Mouse (Mus musculus) megakaryocyte, embryonic 14.5 days (primary cell): Measurements from ENCODE around the gene C1qc. TPM values are rescaled to one million over a fixed set of nuclear protein-coding genes. Genes with fewer than 3 reads are reported as not detected.

Experiments
- H3K27me3 ChIP-seq: replicated peaks from 2 replicates; pipeline ENCODE3; 2012; ENCODE audit warnings: inconsistent platforms
- H3K36me3 ChIP-seq: replicated peaks from 2 replicates; pipeline ENCODE3; 2012; ENCODE audit warnings: low read length, inconsistent platforms, mixed read lengths
- H3K4me1 ChIP-seq: 2 replicates; pipeline ENCODE4 v1.6.1; 2012; ENCODE audit warnings: inconsistent platforms
- H3K4me3 ChIP-seq: replicated peaks from 2 replicates; pipeline ENCODE3; 2012; ENCODE audit warnings: moderate library complexity, mild to moderate bottlenecking, inconsistent platforms
- H3K9me3 ChIP-seq: 2 replicates; pipeline ENCODE4 v1.6.1; 2012; ENCODE audit warnings: inconsistent platforms
- FLI1 ChIP-seq: IDR thresholded peaks from 2 replicates; pipeline ENCODE4 v1.6.1; 2012; ENCODE audit warnings: low read length, inconsistent platforms, mixed read lengths
- GATA1 ChIP-seq: IDR thresholded peaks from 3 replicates; pipeline ENCODE4 v1.6.1; 2012; ENCODE audit warnings: mixed read lengths, low read length, inconsistent platforms, borderline replicate concordance
- polyA plus RNA-seq: library from polyadenylated mRNA; stranded (reverse); fragments of >175 nt; gene quantifications from 2 replicates; pipeline ENCODE4 v1.2.3, GENCODE M21; 2012; ENCODE audit warnings: low replicate concordance; ENCODE audit not compliant: insufficient read depth

Gene C1qc
- polyA plus RNA-seq, 1 experiment = 357 TPM

GRCm38 (mm10) chr4:136898084-136898598 lies 5.3 kb upstream of the C1qc start:
- no peak overlapping the region for H3K4me3 ChIP-seq
- H3K9me3 ChIP-seq = no peaks in the 10 kb centered on the region
- peaks cover 26% of the 10 kb centered on the region for H3K4me1 ChIP-seq
- no peaks in the 10 kb centered on the region for H3K36me3 ChIP-seq
- TF ChIP-seq FLI1 (no peak), GATA1 (no peak)
- peaks cover 69% of the 10 kb centered on the region for H3K27me3 ChIP-seq

DNA sequence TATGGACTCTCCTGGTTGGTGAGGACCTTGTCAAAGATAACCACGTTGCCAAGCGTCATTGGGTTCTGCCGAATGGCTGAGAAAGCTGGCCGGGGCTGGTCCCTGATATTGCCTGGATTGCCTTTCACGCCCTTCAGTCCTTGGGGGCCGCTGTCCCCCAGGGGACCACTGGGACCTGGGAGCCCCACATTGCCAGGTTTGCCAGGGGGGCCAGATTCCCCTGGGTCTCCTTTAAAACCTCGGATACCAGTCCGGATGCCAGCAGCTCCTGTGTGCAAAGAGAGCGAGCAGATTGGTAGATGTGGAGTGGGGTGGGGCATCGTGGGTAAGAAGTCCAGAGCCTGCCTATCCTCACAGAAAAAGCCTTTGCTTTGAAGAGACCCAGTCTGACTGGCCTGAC lies 3.6 kb upstream of the C1qc start:
- H3K27me3 ChIP-seq = peaks cover 75% of the 10 kb centered on the region
- H3K36me3 ChIP-seq = no peaks in the 10 kb centered on the region
- no peak overlapping the region for H3K4me3 ChIP-seq
- H3K4me1 ChIP-seq = peaks cover 39% of the 10 kb centered on the region
- TF ChIP-seq GATA1 (no peak), FLI1 (no peak)
- no peaks in the 10 kb centered on the region for H3K9me3 ChIP-seq

GRCm38 (mm10) chr4:136895861-136896260 lies 3.0 kb upstream of the C1qc start:
- H3K27me3 ChIP-seq = peaks cover 79% of the 10 kb centered on the region

GRCm38 (mm10) chr4:136894821-136895220 lies 2.0 kb upstream of the C1qc start:
- Histone ChIP-seq H3K36me3 (no peaks in the 10 kb centered on the region), H3K4me3 (peak overlapping the region; percentile 8), H3K27me3 (peaks cover 87% of the 10 kb centered on the region), H3K4me1 (peaks cover 39% of the 10 kb centered on the region), H3K9me3 (no peaks in the 10 kb centered on the region)
- no peak for TF ChIP-seq FLI1
- no peak for TF ChIP-seq GATA1

More at GRCm38 (mm10) chr4:136895861-136896260, 3.0 kb upstream of the C1qc start:
- TF ChIP-seq FLI1 (no peak), GATA1 (no peak)
- Histone ChIP-seq H3K9me3 (no peaks in the 10 kb centered on the region), H3K4me3 (no peak overlapping the region), H3K36me3 (no peaks in the 10 kb centered on the region), H3K4me1 (peaks cover 39% of the 10 kb centered on the region)

- Histone ChIP-seq H3K9me3 (no peaks in the 10 kb centered on the region), H3K36me3 (no peaks in the 10 kb centered on the region), H3K4me1 (peaks cover 39% of the 10 kb centered on the region), H3K27me3 (peaks cover 93% of the 10 kb centered on the region), H3K4me3 (no peak overlapping the region)
- TF ChIP-seq FLI1 = no peak
- no peak for TF ChIP-seq GATA1
These were observed 1.1 kb upstream of the C1qc start for GRCm38 (mm10) chr4:136893691-136894543.

DNA sequence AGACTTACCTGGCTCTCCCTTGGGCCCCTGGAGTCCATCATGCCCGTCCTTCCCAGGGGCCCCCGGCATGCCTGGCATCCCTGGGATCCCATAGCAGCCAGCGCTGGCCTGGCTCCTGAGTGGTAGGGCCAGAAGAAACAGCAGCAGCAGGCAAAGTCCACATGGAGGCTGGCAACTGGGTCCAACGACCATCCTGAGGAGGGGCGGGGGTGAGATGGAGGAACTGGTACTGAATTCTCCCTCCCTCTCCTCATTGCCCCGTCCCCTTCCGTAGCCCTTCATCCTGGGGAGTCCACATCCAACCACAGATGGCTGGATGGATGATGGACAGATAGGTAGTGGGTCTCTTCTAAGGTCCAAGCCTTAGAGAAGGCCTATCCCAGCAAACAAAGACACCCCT lies 494 bp downstream of the C1qc start:
- TF ChIP-seq FLI1 = no peak
- TF ChIP-seq GATA1 = no peak
- H3K27me3 ChIP-seq = peaks cover 92% of the 10 kb centered on the region
- peak overlapping the region; percentile 60 for H3K4me3 ChIP-seq
- H3K9me3 ChIP-seq = no peaks in the 10 kb centered on the region
- H3K36me3 ChIP-seq = no peaks in the 10 kb centered on the region
- peaks cover 39% of the 10 kb centered on the region for H3K4me1 ChIP-seq

DNA sequence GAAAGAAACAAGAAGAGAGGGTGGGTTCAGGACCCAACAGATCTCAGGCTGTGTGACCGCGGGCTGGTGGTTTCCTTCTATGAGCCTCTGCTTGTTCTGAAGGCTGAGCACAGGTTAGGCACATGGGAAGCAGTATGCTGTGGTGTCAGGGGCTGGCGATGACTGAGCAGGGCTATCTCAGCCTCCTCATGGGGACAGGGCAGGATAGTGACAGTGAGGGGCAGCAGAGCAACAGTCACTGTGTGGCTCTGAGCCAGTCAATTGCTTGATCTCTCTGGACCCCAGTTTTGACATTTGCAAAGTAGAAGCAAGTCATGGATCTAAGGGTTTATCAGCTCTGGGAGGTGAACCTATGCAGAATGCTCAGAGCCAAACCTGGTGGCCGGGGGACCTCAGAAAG lies 1.8 kb downstream of the C1qc start:
- no peaks in the 10 kb centered on the region for H3K9me3 ChIP-seq

DNA sequence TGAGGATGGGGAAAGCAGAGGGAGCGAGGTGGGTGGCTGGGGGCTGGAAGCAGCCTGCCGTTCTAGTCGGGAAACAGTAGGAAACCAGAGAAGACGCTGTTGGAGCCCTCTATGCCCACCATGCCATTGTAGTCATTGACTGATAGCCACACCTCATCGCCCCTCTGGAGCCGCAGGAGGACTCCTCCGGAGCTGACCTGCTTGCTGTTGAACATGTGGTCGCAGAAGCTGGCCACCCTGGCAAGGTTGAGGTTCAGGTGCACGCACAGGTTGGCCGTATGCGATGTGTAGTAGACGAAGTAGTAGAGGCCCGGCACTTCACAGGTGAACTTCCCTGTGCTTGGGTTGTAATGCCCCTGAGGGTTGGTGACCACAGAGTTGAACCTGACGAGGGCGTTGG lies 2.9 kb downstream of the C1qc start:
- no peak overlapping the region for H3K4me3 ChIP-seq
- TF ChIP-seq GATA1 (no peak), FLI1 (no peak)
- H3K27me3 ChIP-seq = peaks cover 92% of the 10 kb centered on the region
- peaks cover 34% of the 10 kb centered on the region for H3K4me1 ChIP-seq
- no peaks in the 10 kb centered on the region for H3K9me3 ChIP-seq
- no peaks in the 10 kb centered on the region for H3K36me3 ChIP-seq

More for the DNA sequence above, 1.8 kb downstream of the C1qc start:
- Histone ChIP-seq H3K36me3 (no peaks in the 10 kb centered on the region), H3K4me1 (peaks cover 42% of the 10 kb centered on the region), H3K4me3 (no peak overlapping the region), H3K27me3 (peaks cover 91% of the 10 kb centered on the region)
- TF ChIP-seq FLI1 (no peak), GATA1 (no peak)

DNA sequence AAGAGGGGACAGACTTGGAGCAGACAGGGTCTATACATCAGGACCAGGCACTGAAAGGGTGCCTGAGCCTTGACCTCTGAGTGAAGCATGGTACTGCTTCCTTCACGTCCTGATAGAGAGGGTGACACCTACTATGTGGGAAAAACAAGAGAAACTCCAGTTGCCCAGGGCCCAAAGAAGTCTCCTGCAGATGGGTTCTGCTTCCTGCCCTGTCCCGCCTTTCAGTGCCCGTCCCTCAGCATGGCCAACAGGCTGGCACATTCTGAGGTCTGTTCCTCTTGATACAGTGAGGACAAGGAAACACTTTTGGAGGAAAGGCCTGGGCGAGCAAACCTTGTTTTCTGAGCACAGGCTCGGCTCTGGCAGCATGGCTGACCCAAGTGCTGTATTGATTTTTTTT lies 5.2 kb downstream of the C1qc start:
- peaks cover 81% of the 10 kb centered on the region for H3K27me3 ChIP-seq
- H3K9me3 ChIP-seq = no peaks in the 10 kb centered on the region
- peaks cover 12% of the 10 kb centered on the region for H3K4me1 ChIP-seq
- no peaks in the 10 kb centered on the region for H3K36me3 ChIP-seq
- TF ChIP-seq FLI1 (no peak), GATA1 (no peak)
- H3K4me3 ChIP-seq = no peak overlapping the region

DNA sequence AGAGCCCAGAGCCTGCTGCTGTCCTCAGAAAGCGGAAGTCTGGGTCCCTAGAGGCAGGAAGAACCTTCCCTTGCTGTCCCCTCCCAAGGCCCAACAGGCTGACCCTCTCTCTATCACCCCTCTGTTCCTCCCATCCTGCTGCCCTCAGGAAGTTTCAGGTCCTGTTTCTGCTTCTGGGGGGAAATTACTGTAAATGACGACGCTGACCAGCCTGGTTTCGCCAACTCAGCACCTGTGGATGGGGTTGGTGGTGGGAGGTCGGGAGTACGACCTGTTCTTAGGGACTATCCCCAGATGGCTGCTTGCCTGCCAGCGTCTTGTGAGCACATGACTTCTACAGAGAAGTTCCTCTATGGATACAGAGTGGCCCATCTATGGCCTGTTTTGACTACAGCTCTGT lies 6.8 kb downstream of the C1qc start, which contains the start of gene C1qb:
C1qb (minus strand) TSS at position 87 of the 400 bp plus-strand sequence.
- Histone ChIP-seq H3K27me3 (peaks cover 74% of the 10 kb centered on the region), H3K4me1 (peaks cover 3% of the 10 kb centered on the region; the same call in 1 of the 2 replicates), H3K4me3 (no peak within 1 kb of the TSS), H3K9me3 (no peaks in the 10 kb centered on the region), H3K36me3 (no peaks in the 10 kb centered on the region)
- TF ChIP-seq GATA1 (no peak), FLI1 (no peak)

GRCm38 (mm10) chr4:136878601-136879000 lies 14.3 kb downstream of the C1qc start:
- no peak overlapping the region for H3K4me3 ChIP-seq
- no peaks in the 10 kb centered on the region for H3K9me3 ChIP-seq
- H3K36me3 ChIP-seq = no peaks in the 10 kb centered on the region
- TF ChIP-seq FLI1 = no peak
- no peak for TF ChIP-seq GATA1
- H3K27me3 ChIP-seq = peaks cover 62% of the 10 kb centered on the region
- H3K4me1 ChIP-seq = no peaks in the 10 kb centered on the region
